Mouse (Mus musculus) mesoderm, embryonic 11.5 days (tissue): ENCODE data around the gene Gm436.

Experiments used
- DNase-seq: peaks from one replicate; pipeline ENCODE4 v3.0.0-alpha.2; 2012; ENCODE audit warnings: low read depth, low spot score

Gm436 gene

DNA sequence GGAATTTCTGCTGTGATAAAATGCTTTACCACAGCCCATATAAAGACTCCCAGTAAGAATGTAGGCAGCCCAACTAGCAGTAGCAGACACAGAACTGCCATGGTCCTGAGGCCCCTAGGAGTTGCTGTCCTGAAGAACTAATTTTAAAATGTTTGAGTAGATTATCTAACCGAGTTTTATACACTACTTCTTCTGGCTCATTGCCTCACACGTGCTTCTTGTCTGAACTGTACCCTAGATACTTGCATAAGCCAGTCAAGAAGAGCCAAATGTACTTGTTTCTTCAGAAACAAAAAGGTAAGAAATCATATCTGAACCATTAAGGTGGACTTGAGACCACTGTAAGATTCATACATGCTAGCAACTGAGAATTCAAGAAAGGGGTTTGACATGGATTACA lies at the start of gene Gm436:
Gene Gm436, minus strand, starts transcription at position 101 of the 400 bp plus-strand sequence.
- DNase-seq, result no peak

DNA sequence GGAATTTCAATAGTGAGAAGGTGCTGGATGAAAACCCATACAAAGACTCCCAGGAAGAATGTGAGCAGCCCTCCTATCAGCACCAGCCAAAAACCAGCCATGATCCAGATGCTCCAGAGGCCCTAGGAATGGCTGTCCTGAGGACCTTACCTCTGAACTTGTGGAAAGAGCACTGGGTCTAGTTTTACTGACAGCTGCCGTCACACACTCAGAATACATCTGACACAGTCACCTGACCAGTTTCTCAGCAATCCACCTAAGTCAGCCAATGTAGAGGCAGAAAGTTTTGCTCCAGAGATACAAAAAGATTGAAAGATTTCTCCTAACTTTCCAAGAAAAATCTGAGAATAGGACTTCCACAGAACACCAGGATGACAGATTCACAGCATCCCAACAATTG lies 35.1 kb upstream of the Gm436 start, which contains the start of gene Gm13178:
Gene Gm13178, minus strand, starts transcription at position 101 of the 400 bp plus-strand sequence.
- DNase-seq, result no peak

DNA sequence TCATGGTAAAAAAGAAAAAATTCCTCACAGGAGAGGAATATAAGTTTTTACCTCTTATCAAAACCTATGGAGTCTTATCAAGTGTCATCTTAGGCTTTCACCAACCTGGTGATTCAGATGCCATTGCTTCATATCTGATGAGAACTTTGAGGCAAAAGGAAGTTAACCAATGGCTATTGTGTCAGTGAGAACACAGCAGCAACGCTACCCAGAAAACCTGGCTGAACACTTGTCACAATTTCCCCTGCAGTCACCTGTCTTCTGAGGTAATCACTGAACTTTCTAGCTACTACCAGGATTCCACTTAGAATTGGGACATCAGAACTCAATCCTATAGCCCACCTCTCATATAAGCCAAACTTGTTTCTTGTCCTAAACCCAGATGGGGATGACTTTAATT lies 33.5 kb upstream of the Gm436 start:
- DNase-seq, result no peak

DNA sequence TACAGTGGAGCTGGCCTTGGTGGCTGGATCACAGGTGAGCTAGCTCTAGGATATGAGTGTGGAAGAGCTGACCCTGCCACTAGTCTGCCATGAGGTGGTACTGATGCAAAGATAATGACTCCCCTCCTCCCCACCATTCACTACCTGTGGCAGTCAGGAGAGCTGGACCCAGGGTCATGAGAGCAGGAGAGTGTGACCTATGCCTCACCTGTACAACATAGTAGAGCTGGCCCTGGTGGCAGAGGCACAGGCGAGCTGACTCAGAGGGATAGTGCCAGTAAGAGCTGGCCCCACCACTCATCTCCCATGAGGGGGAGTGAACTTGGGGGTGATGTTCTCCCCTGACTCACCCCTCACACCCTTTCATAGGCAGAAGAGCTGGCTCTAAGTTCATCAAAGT lies 32.1 kb upstream of the Gm436 start:
- DNase-seq, result no peak

DNA sequence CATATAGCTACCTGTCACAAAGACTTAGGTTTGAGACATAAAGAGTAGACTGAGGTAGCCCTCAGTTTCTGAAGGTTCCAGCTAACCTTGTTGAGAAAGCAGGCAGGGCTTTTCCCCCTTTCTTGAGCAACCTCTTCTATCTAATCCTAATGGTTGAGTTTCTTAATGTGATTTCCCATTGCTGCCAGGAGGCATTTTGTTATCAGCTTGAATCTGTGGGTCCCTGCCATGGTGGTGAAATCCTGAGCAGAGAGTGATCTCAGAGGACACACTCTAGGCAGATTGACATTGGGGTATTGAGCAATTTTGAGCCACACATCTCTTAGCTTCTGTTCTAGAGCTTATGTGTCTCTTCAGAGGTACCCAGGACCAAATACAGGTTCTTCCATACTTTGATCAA lies 47.9 kb downstream of the Gm436 start:
- DNase-seq, result no peak
